Mouse (Mus musculus): ENCODE measurements around the gene Cyb561a3. TPM values are rescaled to one million over a fixed set of nuclear protein-coding genes. Genes with fewer than 3 reads are reported as not detected.
A peak's percentile ranks its signal among the peaks of the same experiment; 100 is the strongest.

Cyb561a3 gene
- total and polyA plus RNA-seq, 3 experiments = 8.2 to 23.1 (median 18.0) TPM

DNA sequence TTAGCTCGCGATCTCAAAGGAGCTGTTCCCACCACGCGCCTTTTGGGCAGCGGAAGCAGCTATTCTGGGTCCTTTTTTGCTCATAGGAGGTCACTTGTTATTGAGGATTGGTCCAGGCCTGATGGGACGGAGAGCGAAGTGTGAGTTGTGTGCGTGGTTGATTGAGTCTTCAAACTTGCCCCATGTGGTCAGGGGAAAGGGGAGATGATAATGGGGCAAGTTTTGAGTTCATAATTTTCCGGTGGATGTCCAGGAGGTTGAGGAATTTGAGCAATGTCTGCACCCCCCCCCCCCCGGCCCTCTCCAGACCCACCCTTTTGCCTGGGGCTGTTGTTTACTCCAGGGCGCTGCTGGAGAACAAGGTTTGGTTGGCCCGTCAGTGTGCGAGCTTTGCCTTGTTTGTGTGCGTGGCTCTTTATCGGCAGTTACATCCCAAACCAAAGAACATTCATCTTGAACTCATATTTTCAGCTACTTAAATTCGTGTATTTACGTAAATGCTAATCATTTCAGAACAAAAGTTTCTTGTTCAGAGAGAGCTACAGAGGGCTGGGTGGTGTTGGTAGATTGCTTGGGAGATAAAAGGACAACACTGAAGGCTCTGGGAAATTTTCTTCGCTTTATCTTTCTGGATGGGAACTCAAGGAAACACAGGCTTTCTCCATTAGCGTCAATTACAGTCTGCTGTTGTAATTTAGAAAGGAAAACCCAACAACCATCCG is 29.1 kb downstream of the Cyb561a3 start:
- DNase-seq (ENCODE audit: low spot score) (no peak), ATAC-seq (ENCODE audit: extremely low read depth, insufficient number of reproducible peaks, low FRiP score, poor library complexity, severe bottlenecking) (no peak)
- Histone ChIP-seq H3K9me3 (replicated peaks) (no peaks in the 10 kb centered on the region), H3K36me3 (replicated peaks) (peaks cover 54% of the 10 kb centered on the region), H3K4me3 (ENCODE audit: low read depth, low read length) (peak overlapping the region; percentile 90), H3K4me1 (ENCODE audit: insufficient read depth, low read depth, low read length) (peaks cover 64% of the 10 kb centered on the region), H3K27me3 (ENCODE audit: insufficient read depth, low read length) (no peaks in the 10 kb centered on the region)
- TF ChIP-seq GATA2 (IDR thresholded peaks at IDR 0.05; ENCODE audit: borderline replicate concordance, low read depth, low read length) (no peak), POLR2AphosphoS5 (IDR thresholded peaks at IDR 0.05; ENCODE audit: insufficient replicate concordance, low read depth, low read length) (no peak), GATA1 (IDR thresholded peaks at IDR 0.05; ENCODE audit: borderline replicate concordance, low read length) (no peak), TAL1 (conservative IDR thresholded peaks at IDR 0.05; ENCODE audit: low read depth, low read length) (no peak), CTCF (IDR thresholded peaks at IDR 0.05; ENCODE audit: low read depth, low read length) (no peak)

DNA sequence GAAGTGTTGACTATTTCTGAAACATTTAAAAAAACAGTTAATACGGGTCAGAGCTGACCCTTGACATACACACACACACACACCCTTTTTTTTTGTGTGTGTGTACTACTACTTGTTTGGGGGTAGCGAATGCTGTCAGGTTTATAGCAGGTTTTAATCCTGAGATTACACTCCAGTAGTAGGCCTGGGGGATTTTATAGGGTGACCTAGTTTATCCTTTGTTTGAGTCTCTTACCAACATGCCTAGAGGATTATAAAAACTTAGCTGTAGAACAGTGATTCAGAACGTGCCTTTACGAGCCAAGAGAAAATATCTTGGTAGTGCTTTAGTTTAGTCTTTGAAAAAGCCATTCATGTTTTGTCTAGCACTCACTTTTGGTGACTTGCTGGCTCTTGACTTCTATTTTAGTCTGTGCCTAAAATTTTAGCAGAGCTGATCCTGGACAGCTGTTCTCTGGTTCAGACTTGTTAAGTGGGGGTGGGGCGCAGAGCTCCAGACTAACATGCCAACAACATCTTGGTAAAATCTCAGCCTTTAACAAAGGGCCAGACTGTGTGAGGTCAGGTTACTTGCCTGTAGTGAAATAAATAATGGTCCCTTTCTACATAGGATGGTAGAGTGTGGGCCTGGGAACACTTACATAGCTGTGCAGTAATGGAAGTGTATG is 31.7 kb downstream of the Cyb561a3 start:
- H3K4me3 ChIP-seq (ENCODE audit: low read depth, low read length) = no peak overlapping the region
- no peaks in the 10 kb centered on the region for H3K27me3 ChIP-seq (ENCODE audit: insufficient read depth, low read length)
- H3K9me3 ChIP-seq (replicated peaks) = no peaks in the 10 kb centered on the region
- ATAC-seq (ENCODE audit: extremely low read depth, insufficient number of reproducible peaks, low FRiP score, poor library complexity, severe bottlenecking) (no peak), DNase-seq (ENCODE audit: low spot score) (no peak)
- peaks cover 54% of the 10 kb centered on the region for H3K4me1 ChIP-seq (ENCODE audit: insufficient read depth, low read depth, low read length)
- TF ChIP-seq POLR2AphosphoS5 (IDR thresholded peaks at IDR 0.05; ENCODE audit: insufficient replicate concordance, low read depth, low read length) (no peak), GATA1 (IDR thresholded peaks at IDR 0.05; ENCODE audit: borderline replicate concordance, low read length) (no peak)
- peaks cover 72% of the 10 kb centered on the region for H3K36me3 ChIP-seq (replicated peaks)

DNA sequence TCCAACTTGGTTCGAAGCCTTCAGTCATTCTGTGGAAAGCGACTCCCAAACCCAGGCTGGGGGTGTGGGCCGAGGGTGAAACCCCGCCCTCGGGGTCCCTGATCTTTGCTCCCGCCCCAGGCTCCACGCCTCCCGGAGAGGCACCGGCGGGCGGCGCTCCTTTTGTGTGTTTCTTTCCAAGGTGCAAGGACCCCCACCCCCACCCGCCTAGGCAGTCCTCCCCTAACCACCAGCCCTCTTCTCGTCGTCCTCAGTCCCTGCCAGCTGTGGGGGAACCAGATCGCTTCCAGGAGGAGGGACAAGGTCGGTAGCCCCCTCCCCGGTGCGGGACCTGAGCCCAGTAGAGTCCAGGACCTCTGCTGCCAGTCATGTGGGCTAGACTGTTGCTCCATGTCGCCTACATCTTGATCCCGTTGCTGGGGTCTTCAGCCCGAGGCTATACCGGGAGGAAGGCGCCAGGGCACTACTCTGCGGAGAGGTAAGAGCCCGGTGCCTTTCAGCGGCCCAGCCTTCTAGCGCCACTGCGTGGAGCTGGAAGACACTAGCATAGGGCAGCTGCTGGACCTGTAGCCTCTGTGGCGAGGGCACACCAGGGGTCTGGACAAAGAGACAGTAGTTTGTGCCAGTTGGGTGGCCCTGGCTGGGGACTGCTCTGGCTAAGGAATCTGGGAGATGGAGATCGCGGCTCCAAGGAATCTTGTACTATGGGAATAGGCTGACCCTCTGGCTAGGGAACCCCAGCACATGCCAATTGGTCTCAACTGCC is 57.3 kb downstream of the Cyb561a3 start, which contains the start of gene Vwce:
Vwce (plus strand) TSS at position 108 of the 766 bp plus-strand sequence.
- Histone ChIP-seq H3K4me3 (ENCODE audit: low read depth, low read length) (no peak within 1 kb of the TSS), H3K4me1 (ENCODE audit: insufficient read depth, low read depth, low read length) (peaks cover 39% of the 10 kb centered on the region), H3K9me3 (replicated peaks) (no peaks in the 10 kb centered on the region), H3K27me3 (ENCODE audit: insufficient read depth, low read length) (no peaks in the 10 kb centered on the region), H3K36me3 (replicated peaks) (peaks cover 70% of the 10 kb centered on the region)
- no peak for ATAC-seq (ENCODE audit: extremely low read depth, insufficient number of reproducible peaks, low FRiP score, poor library complexity, severe bottlenecking)
- no peak for TF ChIP-seq POLR2AphosphoS5 (IDR thresholded peaks at IDR 0.05; ENCODE audit: insufficient replicate concordance, low read depth, low read length)
- no peak for TF ChIP-seq GATA2 (IDR thresholded peaks at IDR 0.05; ENCODE audit: borderline replicate concordance, low read depth, low read length)
- no peak for TF ChIP-seq TAL1 (conservative IDR thresholded peaks at IDR 0.05; ENCODE audit: low read depth, low read length)
- no peak for TF ChIP-seq GATA1 (IDR thresholded peaks at IDR 0.05; ENCODE audit: borderline replicate concordance, low read length)
- no peak for TF ChIP-seq CTCF (IDR thresholded peaks at IDR 0.05; ENCODE audit: low read depth, low read length)
- no peak for DNase-seq (ENCODE audit: low spot score)

DNA sequence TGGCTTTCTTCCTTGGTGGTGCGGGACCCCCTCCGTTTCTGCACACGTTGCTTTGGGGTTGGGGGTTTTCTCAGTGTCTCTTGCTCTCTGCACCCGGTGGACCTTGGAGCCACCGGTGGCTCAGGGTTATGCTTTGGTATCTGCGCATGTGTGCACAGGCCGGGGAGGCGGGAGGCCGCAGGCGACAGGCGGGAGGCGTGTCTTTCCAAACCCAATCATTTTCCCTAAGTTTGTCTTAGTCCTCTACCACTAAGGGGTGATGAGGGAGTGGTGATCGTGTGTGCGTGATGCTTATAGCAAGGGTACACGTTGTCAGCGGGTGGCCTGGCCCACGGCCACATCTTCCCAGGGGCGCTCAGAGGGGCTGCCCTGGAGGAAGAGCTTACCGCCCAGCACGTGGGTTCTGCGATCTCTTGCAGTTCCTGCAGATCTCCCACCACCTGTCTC is 57.9 kb downstream of the Cyb561a3 start:
- DNase-seq (ENCODE audit: low spot score) = no peak
- ATAC-seq (ENCODE audit: extremely low read depth, insufficient number of reproducible peaks, low FRiP score, poor library complexity, severe bottlenecking) = no peak
- Histone ChIP-seq H3K4me3 (ENCODE audit: low read depth, low read length) (no peak overlapping the region), H3K36me3 (replicated peaks) (peaks cover 64% of the 10 kb centered on the region), H3K27me3 (ENCODE audit: insufficient read depth, low read length) (no peaks in the 10 kb centered on the region), H3K9me3 (replicated peaks) (no peaks in the 10 kb centered on the region), H3K4me1 (ENCODE audit: insufficient read depth, low read depth, low read length) (peaks cover 44% of the 10 kb centered on the region)
- TF ChIP-seq CTCF (IDR thresholded peaks at IDR 0.05; ENCODE audit: low read depth, low read length) (no peak), GATA2 (IDR thresholded peaks at IDR 0.05; ENCODE audit: borderline replicate concordance, low read depth, low read length) (no peak), GATA1 (IDR thresholded peaks at IDR 0.05; ENCODE audit: borderline replicate concordance, low read length) (no peak), POLR2AphosphoS5 (IDR thresholded peaks at IDR 0.05; ENCODE audit: insufficient replicate concordance, low read depth, low read length) (no peak), TAL1 (conservative IDR thresholded peaks at IDR 0.05; ENCODE audit: low read depth, low read length) (no peak)

DNA sequence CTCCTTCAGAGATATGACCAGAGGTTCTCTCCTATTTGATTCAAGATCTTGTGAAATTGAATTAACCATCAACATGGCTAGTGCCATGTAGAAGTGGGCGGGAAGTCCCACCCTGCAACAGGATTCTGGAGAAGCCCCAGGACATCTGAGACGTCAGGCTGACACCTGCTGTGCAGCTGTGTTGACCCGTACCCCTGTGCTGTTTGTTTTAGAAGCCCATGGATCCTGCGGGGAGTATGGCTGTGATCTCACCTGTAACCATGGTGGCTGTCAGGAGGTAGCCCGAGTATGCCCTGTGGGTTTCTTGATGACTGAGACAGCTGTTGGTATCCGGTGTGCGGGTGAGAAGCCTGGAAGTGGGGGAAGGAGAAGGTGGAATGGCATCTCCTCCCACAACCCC is 60.9 kb downstream of the Cyb561a3 start:
- peaks cover 36% of the 10 kb centered on the region for H3K36me3 ChIP-seq (replicated peaks)
- no peak overlapping the region for H3K4me3 ChIP-seq (ENCODE audit: low read depth, low read length)
- no peaks in the 10 kb centered on the region for H3K9me3 ChIP-seq (replicated peaks)
- DNase-seq (ENCODE audit: low spot score) = no peak
- H3K27me3 ChIP-seq (ENCODE audit: insufficient read depth, low read length) = no peaks in the 10 kb centered on the region
- TF ChIP-seq CTCF (IDR thresholded peaks at IDR 0.05; ENCODE audit: low read depth, low read length) (no peak), GATA2 (IDR thresholded peaks at IDR 0.05; ENCODE audit: borderline replicate concordance, low read depth, low read length) (no peak), POLR2AphosphoS5 (IDR thresholded peaks at IDR 0.05; ENCODE audit: insufficient replicate concordance, low read depth, low read length) (no peak), TAL1 (conservative IDR thresholded peaks at IDR 0.05; ENCODE audit: low read depth, low read length) (no peak), GATA1 (IDR thresholded peaks at IDR 0.05; ENCODE audit: borderline replicate concordance, low read length) (no peak)
- H3K4me1 ChIP-seq (ENCODE audit: insufficient read depth, low read depth, low read length) = peaks cover 70% of the 10 kb centered on the region
- no peak for ATAC-seq (ENCODE audit: extremely low read depth, insufficient number of reproducible peaks, low FRiP score, poor library complexity, severe bottlenecking)

DNA sequence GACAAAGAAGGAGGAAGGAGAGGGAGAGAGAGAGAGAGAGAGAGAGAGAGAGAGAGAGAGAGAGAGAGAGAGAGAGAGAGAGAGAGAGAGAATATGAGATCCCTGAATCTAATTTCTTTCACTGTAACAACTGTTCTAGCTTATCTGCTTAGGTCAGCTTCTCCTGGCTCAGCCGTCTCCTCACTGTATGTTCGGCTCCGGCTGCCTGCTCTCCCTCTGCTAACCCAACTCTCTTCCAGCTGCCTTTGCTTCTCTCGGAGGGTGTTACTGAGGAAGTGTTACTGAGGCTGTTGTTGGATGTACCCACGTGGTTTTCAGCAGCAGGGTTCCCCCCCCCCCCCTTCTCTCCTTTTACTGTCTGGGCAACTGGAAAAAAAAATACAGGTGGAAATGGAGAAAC is 63.1 kb downstream of the Cyb561a3 start:
- peaks cover 72% of the 10 kb centered on the region for H3K4me1 ChIP-seq (ENCODE audit: insufficient read depth, low read depth, low read length)
- H3K27me3 ChIP-seq (ENCODE audit: insufficient read depth, low read length) = no peaks in the 10 kb centered on the region; the same call in 1 of the 2 replicates
- no peak overlapping the region; the same call in 1 of the 2 replicates for H3K4me3 ChIP-seq (ENCODE audit: low read depth, low read length)
- TF ChIP-seq CTCF (IDR thresholded peaks at IDR 0.05; ENCODE audit: low read depth, low read length) = no peak
- TF ChIP-seq TAL1 (conservative IDR thresholded peaks at IDR 0.05; ENCODE audit: low read depth, low read length) = no peak
- TF ChIP-seq GATA2 (IDR thresholded peaks at IDR 0.05; ENCODE audit: borderline replicate concordance, low read depth, low read length) = no peak
- no peak for TF ChIP-seq POLR2AphosphoS5 (IDR thresholded peaks at IDR 0.05; ENCODE audit: insufficient replicate concordance, low read depth, low read length)
- no peak for TF ChIP-seq GATA1 (IDR thresholded peaks at IDR 0.05; ENCODE audit: borderline replicate concordance, low read length)
- H3K36me3 ChIP-seq (replicated peaks) = peaks cover 15% of the 10 kb centered on the region
- H3K9me3 ChIP-seq (replicated peaks) = no peaks in the 10 kb centered on the region
- ATAC-seq (ENCODE audit: extremely low read depth, insufficient number of reproducible peaks, low FRiP score, poor library complexity, severe bottlenecking) = peak; percentile 57
- peak; percentile 23 for DNase-seq (ENCODE audit: low spot score)

Measured in G1E (cell line).